Mouse (Mus musculus): ENCODE data around the gene Mbnl1. TPM values are rescaled to one million over a fixed set of nuclear protein-coding genes. Genes with fewer than 3 reads are reported as not detected.

The Mbnl1 gene
- total and polyA plus RNA-seq, 3 experiments, result 174 to 332 (median 249) TPM

DNA sequence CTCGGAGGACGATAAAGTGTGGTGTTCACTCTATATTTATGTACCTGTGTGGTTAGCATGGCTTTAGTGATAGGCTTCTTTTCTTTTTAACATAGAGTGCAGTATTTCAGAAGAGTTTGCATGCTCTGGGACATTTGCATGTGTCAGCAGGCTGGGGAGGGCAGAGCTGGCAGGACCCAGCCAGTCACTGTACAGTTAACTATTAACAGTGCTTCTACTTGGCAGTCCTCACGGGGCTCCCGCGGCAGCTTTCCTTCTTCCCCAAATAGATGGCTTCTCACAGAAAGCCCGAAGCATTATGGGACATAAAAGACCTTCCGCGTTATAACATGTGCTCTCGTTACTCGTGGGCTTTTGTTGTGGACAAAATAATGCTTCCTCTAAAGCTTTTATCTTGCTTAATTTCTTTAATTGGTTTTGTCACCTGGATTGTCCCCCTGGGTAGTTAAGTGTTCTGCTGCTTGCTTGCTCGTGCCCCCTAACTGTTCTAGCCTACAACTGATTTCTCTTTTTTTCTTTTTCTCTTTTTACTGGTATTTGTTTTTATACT is 142.5 kb downstream of the Mbnl1 start:
- dilution Hi-C loops (cut with MboI; ENCODE audit: extremely low pct_ligation_motif_present, extremely low pct_unique_long_range_greater_than_20kb, low sequenced_read_pairs), result no loop called here
- no peaks in the 10 kb centered on the region for H3K9me3 ChIP-seq (replicated peaks; ENCODE audit: low read length)
- H3K27me3 ChIP-seq (replicated peaks), result no peaks in the 10 kb centered on the region
- peak overlapping the region; percentile 86 for H3K4me2 ChIP-seq (ENCODE audit: insufficient read depth, low read depth, poor library complexity, severe bottlenecking)
- in situ Hi-C loops (cut with MboI; ENCODE audit: low pct_ligation_motif_present, low pct_unique_long_range_greater_than_20kb, low sequenced_read_pairs), result no loop called here
- peaks cover 34 to 59% of the 10 kb centered on the region in 2 experiments for H3K36me3 ChIP-seq (replicated peaks in 1 of 2; ENCODE audit: control insufficient read depth in 1 of 2, insufficient read depth in 1 of 2, low read length in 1 of 2)
- peak; percentile 70 for DNase-seq (ENCODE audit: extremely low read depth)
- H3K27ac ChIP-seq (ENCODE audit: insufficient read depth, low read depth), result peak overlapping the region; percentile 76; the same call in 1 of the 2 replicates
- H3K4me1 ChIP-seq (ENCODE audit: control insufficient read depth in 1 of 2, insufficient read depth in 2 of 2), result peaks cover 5 to 50% of the 10 kb centered on the region in 2 experiments; a peak in 3 of 4 replicates
- TF ChIP-seq SMC3 (IDR thresholded peaks at IDR 0.05; ENCODE audit: low read depth, low read length) (no peak), CHD2 (IDR thresholded peaks at IDR 0.05; ENCODE audit: low read length) (no peak), MYC (IDR thresholded peaks at IDR 0.05; ENCODE audit: low read depth, low read length) (peak; percentile 90), MEF2A (IDR thresholded peaks at IDR 0.05; ENCODE audit: borderline replicate concordance, low read depth, low read length) (0 out of 2 replicates have a peak, but pooled peaks have one; percentile 10), MAFK (IDR thresholded peaks at IDR 0.05; ENCODE audit: insufficient replicate concordance, low read length) (no peak), POLR2AphosphoS2 (IDR thresholded peaks at IDR 0.05; ENCODE audit: low read depth, low read length) (no peak), KAT2A (IDR thresholded peaks at IDR 0.05; ENCODE audit: insufficient replicate concordance, low read length) (no peak), CTCF (conservative IDR thresholded peaks at IDR 0.05 in 1 of 2, IDR thresholded peaks at IDR 0.05 in 1 of 2; ENCODE audit: low read depth in 2 of 2, low read length in 2 of 2) (no peak), EP300 (IDR thresholded peaks at IDR 0.05; ENCODE audit: low read length) (peak; percentile 8; the same call in 1 of the 2 replicates), USF1 (IDR thresholded peaks at IDR 0.05; ENCODE audit: low read depth, low read length) (no peak), ZKSCAN1 (IDR thresholded peaks at IDR 0.05; ENCODE audit: borderline replicate concordance, low read depth, low read length) (no peak), TCF12 (IDR thresholded peaks at IDR 0.05; ENCODE audit: low read depth, low read length) (peak; percentile 8; the same call in 1 of the 2 replicates), GABPA (IDR thresholded peaks at IDR 0.05; ENCODE audit: insufficient replicate concordance, low read depth, low read length) (no peak), ZMIZ1 (IDR thresholded peaks at IDR 0.05; ENCODE audit: low read depth, low read length) (no peak), BHLHE40 (IDR thresholded peaks at IDR 0.05; ENCODE audit: low read depth, low read length) (no peak; the same call in 1 of the 2 replicates), ZNF384 (IDR thresholded peaks at IDR 0.05; ENCODE audit: low read depth, low read length) (no peak), MXI1 (IDR thresholded peaks at IDR 0.05; ENCODE audit: low read depth, low read length) (no peak; the same call in 1 of the 2 replicates), ELF1 (IDR thresholded peaks at IDR 0.05; ENCODE audit: low read depth, low read length) (peak; percentile 49; the same call in 1 of the 2 replicates), ZC3H11A (IDR thresholded peaks at IDR 0.05; ENCODE audit: low read depth, low read length) (no peak), MAX (IDR thresholded peaks at IDR 0.05; ENCODE audit: low read length) (peak; percentile 82), PAX5 (IDR thresholded peaks at IDR 0.05; ENCODE audit: low read length) (no peak), ETS1 (conservative IDR thresholded peaks at IDR 0.05; ENCODE audit: low read depth, low read length) (no peak; the same call in 1 of the 2 replicates), CHD1 (IDR thresholded peaks at IDR 0.05; ENCODE audit: low read depth, low read length) (no peak; the same call in none of the 2 replicates), E2F4 (IDR thresholded peaks at IDR 0.05; ENCODE audit: insufficient replicate concordance, low read depth, low read length) (no peak), RAD21 (IDR thresholded peaks at IDR 0.05; ENCODE audit: low read depth, low read length) (no peak), JUND (conservative IDR thresholded peaks at IDR 0.05; ENCODE audit: low read depth, low read length) (no peak), UBTF (IDR thresholded peaks at IDR 0.05; ENCODE audit: low read depth, low read length) (no peak), MAZ (IDR thresholded peaks at IDR 0.05; ENCODE audit: low read depth, low read length) (no peak), NELFE (IDR thresholded peaks at IDR 0.05; ENCODE audit: low read depth, low read length) (no peak), USF2 (conservative IDR thresholded peaks at IDR 0.05; ENCODE audit: low read depth, low read length) (no peak), HCFC1 (IDR thresholded peaks at IDR 0.05; ENCODE audit: low read depth, low read length) (no peak), POLR2A (IDR thresholded peaks at IDR 0.05; ENCODE audit: low read depth, low read length) (no peak), RCOR1 (conservative IDR thresholded peaks at IDR 0.05; ENCODE audit: low read depth, low read length) (no peak), JUN (IDR thresholded peaks at IDR 0.05; ENCODE audit: insufficient read depth, low read depth, low read length) (no peak), TBP (conservative IDR thresholded peaks at IDR 0.05; ENCODE audit: low read depth, low read length) (0 out of 2 replicates have a peak, but pooled peaks have one; percentile 39), SIN3A (IDR thresholded peaks at IDR 0.05; ENCODE audit: low read length) (peak; percentile 74), NRF1 (IDR thresholded peaks at IDR 0.05; ENCODE audit: low read depth, low read length) (no peak), IRF4 (IDR thresholded peaks at IDR 0.05; ENCODE audit: low read depth, low read length) (no peak; the same call in 1 of the 2 replicates)
- peaks cover 20% of the 10 kb centered on the region for H3K79me2 ChIP-seq (replicated peaks; ENCODE audit: control insufficient read depth, extremely low read depth, insufficient read depth, poor library complexity, severe bottlenecking)
- H3K9ac ChIP-seq (ENCODE audit: insufficient read depth, low read depth), result peak overlapping the region; percentile 39
- H3K4me3 ChIP-seq (replicated peaks in 1 of 3; ENCODE audit: low read depth in 2 of 3, low read length in 2 of 3, poor library complexity in 1 of 3), result peak overlapping the region in 1 of 3 experiments; percentile 5

Measured in CH12.LX (cell line).